ENCODE assay signal across 8 mouse cellular contexts in genomic region chr13:115090069-115090976, GRCm38 (mm10). TPM values are rescaled to one million over a fixed set of nuclear protein-coding genes. Genes with fewer than 3 reads are reported as not detected.
A peak's percentile ranks its signal among the peaks of the same experiment; 100 is the strongest.
DNase-seq lines count a peak whose midpoint lies in the region; ATAC-seq lines count a peak whose summit lies in the region.

Gene Pelo (minus strand): TSS chr13:115090186.

- H3K4me3 ChIP-seq in hindbrain, embryonic 15.5 days = peak within 1 kb of the TSS; percentile 73

- under 1% methylated on average over 60 of the region's 60 CpGs for WGBS in hindbrain, embryonic 15.5 days

- H3K27me3 ChIP-seq in hindbrain, embryonic 15.5 days = no peaks in the 10 kb centered on the region

- peak; percentile 97 for ATAC-seq in hindbrain, embryonic 15.5 days (ENCODE audit: low FRiP score, low read depth)

- H3K36me3 ChIP-seq in hindbrain, embryonic 15.5 days = peaks cover 21% of the 10 kb centered on the region

- DNase-seq in R1 (ENCODE audit: low read depth, low spot score) = peak; percentile 88
- peak; percentile 93 to 96 for DNase-seq in cerebellum, postnatal 25 days
- DNase-seq in frontal cortex, postnatal 36 days (ENCODE audit: low spot score in 2 of 2) = peak; percentile 95 to 96
- DNase-seq in left cerebral cortex, adult 11 months (ENCODE audit: low spot score) = peak; percentile 90
- peak; percentile 96 to 97 for DNase-seq in lung, postnatal 4 days
- peak; percentile 85 for DNase-seq in retina, postnatal 7 days (ENCODE audit: low read depth, low spot score)
- DNase-seq in urinary bladder, adult 2 months (ENCODE audit: low spot score) = peak; percentile 93

- H3K4me1 ChIP-seq in hindbrain, embryonic 15.5 days (replicated peaks) = peaks cover 22% of the 10 kb centered on the region

- H3K27ac ChIP-seq in hindbrain, embryonic 15.5 days (replicated peaks) = peak within 1 kb of the TSS; percentile 75

- H3K9ac ChIP-seq in hindbrain, embryonic 15.5 days = peak within 1 kb of the TSS; percentile 71

- H3K4me2 ChIP-seq in hindbrain, embryonic 15.5 days = peak within 1 kb of the TSS; percentile 91

- no peaks in the 10 kb centered on the region for H3K9me3 ChIP-seq in hindbrain, embryonic 15.5 days

RNA-seq across cellular contexts. Expression of gene Pelo, which starts in this region (rescaled TPM):
- 4.7 and 5.2 TPM in 2 replicates for polyA plus RNA-seq in hindbrain, embryonic 15.5 days (2015; fragmentation: Nextera tagmentation; extraction: Ambion mirVana)
- polyA plus RNA-seq in urinary bladder, adult 2 months (2012; rRNA removed) = 32.8 and 39.0 TPM in 2 replicates

Comparison
In these comparisons a context has a peak if more than half of its experiments do, and no peak if none do; other contexts are left out.
1. Peak in every context shown above with its lines: DNase-seq, ATAC-seq, H3K4me3 ChIP-seq and H3K27ac ChIP-seq.